Mouse (Mus musculus): Measurements from ENCODE around the gene Skap1.

Gene Skap1

GRCm38 (mm10) chr11:96622782-96623181, 158.4 kb downstream of the Skap1 start:
- peak; percentile 78 for DNase-seq (ENCODE audit: low spot score)

GRCm38 (mm10) chr11:96624436-96624835, 160.0 kb downstream of the Skap1 start:
- DNase-seq (ENCODE audit: low spot score), result peak; percentile 54

- DNase-seq (ENCODE audit: low spot score), result peak; percentile 73
Observed at GRCm38 (mm10) chr11:96629775-96630174, 165.4 kb downstream of the Skap1 start.

- no peak for DNase-seq (ENCODE audit: low spot score)
Observed at GRCm38 (mm10) chr11:96631521-96631920, 167.1 kb downstream of the Skap1 start.

- no peak for DNase-seq (ENCODE audit: low spot score)
Observed at GRCm38 (mm10) chr11:96637927-96638326, 173.5 kb downstream of the Skap1 start.

- no peak for DNase-seq (ENCODE audit: low spot score)
Observed at GRCm38 (mm10) chr11:96639805-96640204, 175.4 kb downstream of the Skap1 start.

- DNase-seq (ENCODE audit: low spot score), result peak; percentile 52
Observed at GRCm38 (mm10) chr11:96642173-96643140, 178.1 kb downstream of the Skap1 start.

- no peak for DNase-seq (ENCODE audit: low spot score)
Observed at GRCm38 (mm10) chr11:96644969-96645368, 180.6 kb downstream of the Skap1 start.

GRCm38 (mm10) chr11:96645538-96646037, 181.2 kb downstream of the Skap1 start:
- DNase-seq (ENCODE audit: low spot score), result peak; percentile 76

- no peak for DNase-seq (ENCODE audit: low spot score)
Observed at GRCm38 (mm10) chr11:96651848-96652247, 187.5 kb downstream of the Skap1 start.

GRCm38 (mm10) chr11:96653867-96654266, 189.5 kb downstream of the Skap1 start:
- DNase-seq (ENCODE audit: low spot score), result no peak

GRCm38 (mm10) chr11:96658420-96658819, 194.0 kb downstream of the Skap1 start:
- DNase-seq (ENCODE audit: low spot score), result no peak

- no peak for DNase-seq (ENCODE audit: low spot score)
Observed at GRCm38 (mm10) chr11:96666924-96667323, 202.5 kb downstream of the Skap1 start.

- no peak for DNase-seq (ENCODE audit: low spot score)
Observed at GRCm38 (mm10) chr11:96668367-96668766, 204.0 kb downstream of the Skap1 start.

GRCm38 (mm10) chr11:96673792-96674191, 209.4 kb downstream of the Skap1 start:
- DNase-seq (ENCODE audit: low spot score), result peak; percentile 86

- DNase-seq (ENCODE audit: low spot score), result no peak
Observed at GRCm38 (mm10) chr11:96674786-96675365, 210.5 kb downstream of the Skap1 start.

- DNase-seq (ENCODE audit: low spot score), result no peak
Observed at GRCm38 (mm10) chr11:96678026-96678425, 213.6 kb downstream of the Skap1 start.

GRCm38 (mm10) chr11:96679026-96679425, 214.6 kb downstream of the Skap1 start:
- DNase-seq (ENCODE audit: low spot score), result no peak

GRCm38 (mm10) chr11:96685381-96685780, 221.0 kb downstream of the Skap1 start:
- no peak for DNase-seq (ENCODE audit: low spot score)

- no peak for DNase-seq (ENCODE audit: low spot score)
Observed at GRCm38 (mm10) chr11:96686713-96687280, 222.4 kb downstream of the Skap1 start.

- DNase-seq (ENCODE audit: low spot score), result no peak
Observed at GRCm38 (mm10) chr11:96692250-96692649, 227.9 kb downstream of the Skap1 start.

- no peak for DNase-seq (ENCODE audit: low spot score)
Observed at GRCm38 (mm10) chr11:96693360-96693759, 229.0 kb downstream of the Skap1 start.

- no peak for DNase-seq (ENCODE audit: low spot score)
Observed at GRCm38 (mm10) chr11:96694774-96695173, 230.4 kb downstream of the Skap1 start.
